Mouse (Mus musculus): ENCODE data around the gene Pigr.

- TF ChIP-seq POLR2A (IDR thresholded peaks at IDR 0.05; ENCODE audit: extremely low read depth, insufficient read depth, low read length) (no peak), CTCF (IDR thresholded peaks at IDR 0.05; ENCODE audit: low read depth, low read length) (no peak)
Measured at GRCm38 (mm10) chr1:130849530-130850214, 23.2 kb downstream of the Pigr start.

Measured in liver, adult 2 months (tissue).